Mouse (Mus musculus): ENCODE measurements around the gene Grifin. TPM values are rescaled to one million over a fixed set of nuclear protein-coding genes. Genes with fewer than 3 reads are reported as not detected.

Grifin gene
- total RNA-seq, 2 experiments from 2014 or later: not detected

GRCm38 (mm10) chr5:140567751-140568150 is 2.9 kb upstream of the Grifin start:
- no peak for DNase-seq (ENCODE audit: extremely low spot score in 1 of 2, low spot score in 2 of 2)
- intact Hi-C loops (cut with DNase I): loop anchor here (2.0 kb wide), 2 partner anchors 41 to 51 kb away; no protein-coding TSS in a partner anchor
- H3K4me3 ChIP-seq: no peak overlapping the region
- TF ChIP-seq CTCF (IDR thresholded peaks at IDR 0.05): no peak
- no peak overlapping the region for H3K27ac ChIP-seq

GRCm38 (mm10) chr5:140567321-140567720 is 2.5 kb upstream of the Grifin start:
- no peak overlapping the region for H3K4me3 ChIP-seq
- intact Hi-C loops (cut with DNase I): no loop called here
- DNase-seq (ENCODE audit: extremely low spot score in 1 of 2, low spot score in 2 of 2): no peak
- H3K27ac ChIP-seq: no peak overlapping the region
- no peak for TF ChIP-seq CTCF (IDR thresholded peaks at IDR 0.05)

GRCm38 (mm10) chr5:140566271-140566670 is 1.4 kb upstream of the Grifin start:
- intact Hi-C loops (cut with DNase I): no loop called here
- Histone ChIP-seq H3K27ac (peak overlapping the region; percentile 21; the same call in 1 of the 2 replicates), H3K4me3 (no peak overlapping the region)

GRCm38 (mm10) chr5:140565856-140566255 is 985 bp upstream of the Grifin start:
- TF ChIP-seq CTCF (IDR thresholded peaks at IDR 0.05): peak; percentile 61
- Histone ChIP-seq H3K4me3 (no peak overlapping the region), H3K27ac (peak overlapping the region; percentile 21; the same call in 1 of the 2 replicates)
- intact Hi-C loops (cut with DNase I): no loop called here
- peak; percentile 43 to 45 for DNase-seq (ENCODE audit: extremely low spot score in 1 of 2, low spot score in 2 of 2)

More at GRCm38 (mm10) chr5:140566271-140566670, 1.4 kb upstream of the Grifin start:
- no peak for TF ChIP-seq CTCF (IDR thresholded peaks at IDR 0.05)
- no peak for DNase-seq (ENCODE audit: extremely low spot score in 1 of 2, low spot score in 2 of 2)

- DNase-seq (ENCODE audit: extremely low spot score in 1 of 2, low spot score in 2 of 2): peak in 1 of 2 experiments; percentile 41
Observed at GRCm38 (mm10) chr5:140565451-140565850, 580 bp upstream of the Grifin start.

GRCm38 (mm10) chr5:140562601-140563000 is 2.3 kb downstream of the Grifin start:
- TF ChIP-seq CTCF (IDR thresholded peaks at IDR 0.05): no peak
- no peak overlapping the region for H3K4me3 ChIP-seq
- DNase-seq (ENCODE audit: extremely low spot score in 1 of 2, low spot score in 2 of 2): no peak

More at GRCm38 (mm10) chr5:140565451-140565850, 580 bp upstream of the Grifin start:
- intact Hi-C loops (cut with DNase I): no loop called here
- Histone ChIP-seq H3K4me3 (no peak overlapping the region), H3K27ac (peak overlapping the region; percentile 21; the same call in 1 of the 2 replicates)
- TF ChIP-seq CTCF (IDR thresholded peaks at IDR 0.05): no peak

GRCm38 (mm10) chr5:140556859-140557258 is 8.0 kb downstream of the Grifin start:
- no peak for TF ChIP-seq CTCF (IDR thresholded peaks at IDR 0.05)
- DNase-seq (ENCODE audit: extremely low spot score in 1 of 2, low spot score in 2 of 2): no peak
- Histone ChIP-seq H3K4me3 (no peak overlapping the region), H3K27ac (no peak overlapping the region)
- intact Hi-C loops (cut with DNase I): no loop called here

More at GRCm38 (mm10) chr5:140562601-140563000, 2.3 kb downstream of the Grifin start:
- intact Hi-C loops (cut with DNase I): no loop called here
- H3K27ac ChIP-seq: no peak overlapping the region

GRCm38 (mm10) chr5:140553719-140554118 is 11.2 kb downstream of the Grifin start:
- intact Hi-C loops (cut with DNase I): no loop called here
- Histone ChIP-seq H3K4me3 (no peak overlapping the region), H3K27ac (no peak overlapping the region)
- DNase-seq (ENCODE audit: extremely low spot score in 1 of 2, low spot score in 2 of 2): no peak
- no peak for TF ChIP-seq CTCF (IDR thresholded peaks at IDR 0.05)

- intact Hi-C loops (cut with DNase I): no loop called here
- Histone ChIP-seq H3K4me3 (no peak overlapping the region), H3K27ac (no peak overlapping the region)
- DNase-seq (ENCODE audit: extremely low spot score in 1 of 2, low spot score in 2 of 2): peak in 1 of 2 experiments; percentile 33
- no peak for TF ChIP-seq CTCF (IDR thresholded peaks at IDR 0.05)
Observed at GRCm38 (mm10) chr5:140549306-140550047, 15.4 kb downstream of the Grifin start.

- Histone ChIP-seq H3K4me3 (no peak overlapping the region), H3K27ac (no peak overlapping the region)
- TF ChIP-seq CTCF (IDR thresholded peaks at IDR 0.05): peak; percentile 16
- no peak for DNase-seq (ENCODE audit: extremely low spot score in 1 of 2, low spot score in 2 of 2)
- intact Hi-C loops (cut with DNase I): no loop called here
Observed at GRCm38 (mm10) chr5:140546332-140546731, 18.5 kb downstream of the Grifin start.

GRCm38 (mm10) chr5:140545651-140546050 is 19.2 kb downstream of the Grifin start:
- intact Hi-C loops (cut with DNase I): no loop called here
- H3K4me3 ChIP-seq: no peak overlapping the region
- DNase-seq (ENCODE audit: extremely low spot score in 1 of 2, low spot score in 2 of 2): no peak
- H3K27ac ChIP-seq: no peak overlapping the region
- no peak for TF ChIP-seq CTCF (IDR thresholded peaks at IDR 0.05)

- TF ChIP-seq CTCF (IDR thresholded peaks at IDR 0.05): no peak
- intact Hi-C loops (cut with DNase I): no loop called here
Observed at GRCm38 (mm10) chr5:140542811-140543575, 21.9 kb downstream of the Grifin start.

More at GRCm38 (mm10) chr5:140542811-140543575, 21.9 kb downstream of the Grifin start:
- H3K4me3 ChIP-seq: no peak overlapping the region
- peak; percentile 60 to 70 for DNase-seq (ENCODE audit: extremely low spot score in 1 of 2, low spot score in 2 of 2)
- peak overlapping the region; percentile 30; the same call in 1 of the 2 replicates for H3K27ac ChIP-seq

Data from left cerebral cortex, adult 2 months (tissue).